Mouse (Mus musculus) adrenal gland, adult 2 months (tissue): ENCODE measurements at regions not wholly inside any gene's neighbourhood (a gene's known extent, or its start where the extent isn't known, plus 50 kb on each side); places are given as distances from the start of the nearest gene placed in this dataset.

Source experiments
- DNase-seq: peaks from one replicate; pipeline ENCODE4 v3.0.0; 2021

DNA sequence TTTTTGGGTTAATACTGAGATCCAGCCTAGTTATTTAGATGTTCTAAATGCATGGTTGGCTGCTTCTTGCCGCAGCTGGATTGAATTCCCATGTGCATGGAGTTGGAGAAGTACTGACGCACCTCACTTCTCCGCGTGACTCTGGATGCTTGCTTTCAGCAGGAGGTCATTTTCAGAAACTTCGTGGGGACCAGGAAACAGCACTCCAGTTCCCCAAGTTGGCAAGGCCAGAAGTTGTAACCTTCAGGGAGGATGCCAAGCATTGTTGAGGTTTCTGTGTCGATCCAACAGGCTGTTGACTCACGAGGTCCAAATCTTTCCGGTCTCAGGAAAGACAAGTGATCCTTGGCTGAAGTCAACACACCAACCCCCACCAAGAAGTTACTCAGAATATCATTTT lies 167.6 kb upstream of the Dpt start:
- peak; percentile 41 for DNase-seq

DNA sequence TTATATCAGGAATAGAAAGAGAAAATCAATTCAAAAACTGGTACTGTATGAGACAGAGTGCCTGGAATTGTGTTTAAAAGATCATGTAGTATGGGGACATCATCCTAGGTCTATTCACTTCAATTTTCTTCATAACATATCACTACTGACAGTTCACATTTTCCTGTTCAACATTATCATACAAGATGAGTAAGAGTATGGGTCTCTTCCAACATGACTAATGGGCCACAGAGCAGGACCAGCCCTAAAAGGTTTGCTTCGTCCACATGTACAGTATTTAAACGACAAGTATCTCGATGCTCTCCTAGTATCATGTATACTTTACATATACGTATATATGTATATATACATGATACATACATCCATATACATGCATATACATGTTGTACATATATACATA lies 164.8 kb upstream of the Atp1b1 start:
- DNase-seq: no peak

DNA sequence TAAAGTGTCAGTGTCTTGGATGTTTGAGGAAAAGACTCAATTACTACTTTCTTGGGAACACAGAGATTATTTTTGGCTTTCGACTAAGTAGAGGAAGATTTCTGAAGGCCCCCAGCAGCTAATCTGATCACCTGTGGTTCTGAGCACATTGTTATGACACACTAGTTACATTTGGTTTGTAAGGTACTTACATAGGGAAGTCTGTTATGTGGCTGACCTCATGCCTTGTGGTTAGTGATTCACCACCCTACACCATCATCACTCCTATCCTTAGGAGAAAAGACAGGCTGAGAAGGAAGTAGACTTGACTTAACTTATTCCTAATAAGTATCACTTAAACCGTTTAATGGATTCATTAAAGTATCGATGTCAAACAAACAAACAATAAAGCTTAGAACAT lies 164.3 kb upstream of the Atp1b1 start:
- no peak for DNase-seq

DNA sequence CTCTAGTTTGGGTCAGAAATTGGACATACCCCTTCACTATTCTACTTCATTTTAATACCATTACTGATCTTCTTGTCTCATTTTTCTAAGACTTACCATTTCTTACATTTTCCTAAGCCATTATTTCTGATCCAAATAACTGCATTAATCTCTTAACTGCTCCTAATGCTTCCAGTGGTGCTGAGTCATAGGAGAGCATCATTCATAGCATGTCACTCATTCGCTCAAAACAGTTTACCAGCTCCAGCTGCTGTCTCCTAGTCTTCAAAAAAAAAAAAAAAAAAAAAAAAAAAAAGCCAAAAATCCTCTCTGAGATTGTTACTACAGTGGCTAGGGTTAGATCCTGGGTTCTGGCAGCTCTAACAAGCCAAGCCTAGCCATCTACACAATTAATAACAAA lies 162.0 kb upstream of the Atp1b1 start:
- no peak for DNase-seq

DNA sequence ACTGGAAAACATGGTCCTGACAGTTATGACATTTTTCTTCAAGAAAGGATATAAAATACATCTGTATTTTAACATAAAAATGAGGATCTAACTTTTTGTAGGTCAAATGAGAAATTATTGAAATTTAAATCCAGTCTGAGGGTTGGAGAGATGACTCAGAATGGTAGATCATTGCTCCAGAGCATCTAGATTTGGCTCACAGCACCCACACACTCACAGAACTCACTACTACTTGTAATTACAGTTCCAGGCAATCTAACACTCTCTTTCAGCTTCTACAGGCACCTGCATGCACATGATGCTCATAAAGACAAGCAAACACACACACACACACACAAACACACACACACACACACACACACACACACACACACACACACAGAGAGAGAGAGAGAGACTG lies 159.7 kb upstream of the Atp1b1 start:
- no peak for DNase-seq

DNA sequence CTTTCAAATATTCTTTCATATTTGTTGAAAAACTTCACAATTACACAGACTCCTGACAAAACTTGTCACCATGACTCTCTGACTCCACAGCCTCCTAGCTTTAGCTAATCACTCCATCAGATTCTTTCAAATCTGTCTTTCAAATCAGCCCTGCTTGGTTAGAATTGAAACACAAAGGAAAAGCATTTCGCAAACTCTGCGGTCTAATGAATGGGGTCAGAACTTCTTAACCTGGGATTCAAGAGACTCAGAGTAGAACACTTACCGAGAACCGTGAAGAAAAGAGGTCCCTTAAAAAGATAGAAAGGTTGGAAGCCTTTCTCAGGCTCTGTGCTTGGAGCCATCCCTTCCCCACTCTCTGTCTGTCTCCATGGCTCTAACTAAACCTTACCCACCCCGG lies 148.9 kb upstream of the Atp1b1 start:
- no peak for DNase-seq

DNA sequence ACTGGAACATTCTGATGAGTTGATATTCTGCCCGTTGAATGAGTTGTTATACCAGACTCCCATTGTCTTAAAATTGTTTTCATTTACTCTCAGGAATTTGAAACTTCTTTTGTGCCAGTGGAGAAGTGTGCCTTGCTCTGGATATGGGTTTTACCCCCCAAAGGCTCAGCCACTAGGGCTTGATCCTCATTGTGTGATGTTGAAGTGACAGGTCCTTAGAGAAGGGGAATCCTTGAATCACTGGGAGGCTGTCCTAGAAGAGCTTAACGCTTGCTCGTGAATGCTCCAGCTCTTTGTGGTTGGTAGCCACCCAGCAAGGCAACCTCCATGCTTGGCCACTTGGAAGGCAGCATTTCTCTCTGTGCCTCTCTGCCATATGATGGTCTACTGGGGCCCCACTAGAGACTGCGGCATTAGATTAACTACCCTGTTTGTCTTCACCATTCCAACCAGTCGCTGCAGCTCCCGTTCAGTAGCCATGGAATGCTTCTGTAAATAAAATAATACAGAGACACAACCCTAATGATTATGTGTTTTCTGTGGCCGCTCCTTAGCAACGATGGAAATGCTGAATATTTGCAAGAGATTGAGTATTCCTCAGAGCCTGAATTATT lies 148.1 kb upstream of the Atp1b1 start:
- no peak for DNase-seq

DNA sequence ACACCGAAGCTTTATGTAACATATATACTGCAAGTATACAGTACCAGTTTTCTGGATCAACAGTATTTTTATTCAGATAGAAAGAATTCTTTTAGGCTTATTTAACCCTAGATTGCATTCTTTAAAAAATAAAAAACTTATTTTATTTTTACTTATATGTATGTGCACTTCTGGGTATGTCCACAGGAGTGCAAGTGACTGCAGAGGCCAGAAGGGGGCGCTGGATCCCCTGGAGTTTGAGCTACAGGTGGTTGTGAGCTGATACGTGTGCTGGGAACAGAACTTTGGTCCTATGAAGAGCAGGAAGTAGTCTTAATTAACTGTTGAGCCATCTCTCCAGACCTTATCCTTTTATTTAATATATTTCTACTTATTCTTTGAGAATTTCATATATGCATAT lies 145.3 kb upstream of the Atp1b1 start:
- no peak for DNase-seq

DNA sequence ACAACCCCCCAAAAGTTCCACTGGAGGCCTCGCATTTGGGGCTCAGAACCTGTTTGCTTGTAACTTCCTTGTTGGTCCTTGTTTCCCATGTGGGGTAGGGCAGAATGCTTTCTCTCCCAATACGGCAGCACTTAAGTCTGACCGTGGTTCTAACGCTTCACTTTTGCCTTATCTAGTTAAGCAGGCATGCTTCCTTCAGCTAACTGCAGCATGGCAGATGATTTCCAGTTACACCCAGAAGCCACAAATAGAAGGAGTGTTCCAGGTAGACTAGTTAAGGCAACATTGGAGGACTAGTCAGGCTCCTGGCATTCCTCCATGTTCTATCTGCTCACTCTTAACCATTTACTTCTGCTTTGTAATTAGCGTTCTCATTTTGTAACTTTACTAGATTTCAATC lies 144.4 kb upstream of the Atp1b1 start:
- no peak for DNase-seq

DNA sequence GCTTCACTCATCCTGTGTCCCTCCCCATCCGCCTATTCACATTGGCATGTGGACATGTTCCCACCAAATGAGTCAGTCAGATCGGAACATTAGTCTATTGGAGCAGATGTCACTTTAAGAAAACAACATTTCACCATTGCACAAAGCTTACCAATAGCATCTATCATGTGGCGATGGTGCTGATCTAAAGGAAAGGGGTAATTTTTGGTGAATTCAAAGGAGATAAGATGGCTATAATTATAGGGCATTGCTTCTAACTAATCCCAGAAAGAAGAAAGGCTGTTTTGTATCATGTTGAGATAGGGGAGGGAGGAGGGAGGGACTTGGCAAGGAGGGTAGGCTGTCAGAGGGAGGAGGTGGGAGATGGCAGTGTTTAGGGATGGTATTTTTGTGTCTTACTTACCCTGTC lies 132.1 kb upstream of the Atp1b1 start:
- DNase-seq: no peak

DNA sequence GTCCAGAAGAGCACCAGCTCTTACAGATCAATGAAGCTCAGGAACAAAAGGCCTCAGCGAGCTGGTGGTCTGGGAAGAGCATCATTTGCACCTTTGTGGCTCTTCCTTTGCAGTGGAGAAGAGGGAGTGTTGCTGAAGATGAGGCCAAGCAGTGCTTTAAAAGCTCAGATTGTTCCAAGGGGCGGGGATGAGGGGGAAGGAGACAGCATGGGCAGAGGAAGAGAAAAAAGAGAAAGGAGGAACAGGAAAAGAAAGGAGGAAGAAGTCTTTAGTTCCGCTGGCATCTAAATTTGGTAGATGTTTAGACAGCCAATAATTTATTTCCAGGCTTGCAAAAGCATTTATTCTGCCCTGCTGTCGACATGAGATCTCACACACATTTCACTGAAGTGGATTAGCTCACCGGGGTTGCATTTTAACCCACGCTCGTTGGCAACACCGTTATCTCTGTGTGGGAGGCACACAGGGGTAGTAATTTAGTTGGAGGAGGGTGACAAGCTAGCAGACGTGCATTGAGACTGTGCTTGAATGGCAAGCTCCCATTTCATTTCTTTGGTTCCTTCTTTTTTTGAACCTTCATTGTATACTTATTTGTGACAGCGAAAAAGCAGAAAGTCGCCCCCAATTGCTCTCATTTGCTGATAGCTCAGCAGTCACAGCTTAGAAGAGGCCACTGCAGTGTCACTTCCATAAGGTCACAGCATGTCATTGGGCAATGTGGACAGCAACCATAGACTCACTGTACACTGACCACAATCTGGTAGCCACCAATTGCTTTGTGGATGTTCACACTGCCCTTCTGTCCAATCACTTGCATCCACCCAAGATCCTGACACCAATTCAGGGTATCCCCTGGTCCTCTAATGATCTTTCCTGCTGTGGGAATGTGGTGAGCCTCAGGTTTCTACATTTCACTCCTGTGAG lies 128.2 kb upstream of the Atp1b1 start:
- DNase-seq: no peak

DNA sequence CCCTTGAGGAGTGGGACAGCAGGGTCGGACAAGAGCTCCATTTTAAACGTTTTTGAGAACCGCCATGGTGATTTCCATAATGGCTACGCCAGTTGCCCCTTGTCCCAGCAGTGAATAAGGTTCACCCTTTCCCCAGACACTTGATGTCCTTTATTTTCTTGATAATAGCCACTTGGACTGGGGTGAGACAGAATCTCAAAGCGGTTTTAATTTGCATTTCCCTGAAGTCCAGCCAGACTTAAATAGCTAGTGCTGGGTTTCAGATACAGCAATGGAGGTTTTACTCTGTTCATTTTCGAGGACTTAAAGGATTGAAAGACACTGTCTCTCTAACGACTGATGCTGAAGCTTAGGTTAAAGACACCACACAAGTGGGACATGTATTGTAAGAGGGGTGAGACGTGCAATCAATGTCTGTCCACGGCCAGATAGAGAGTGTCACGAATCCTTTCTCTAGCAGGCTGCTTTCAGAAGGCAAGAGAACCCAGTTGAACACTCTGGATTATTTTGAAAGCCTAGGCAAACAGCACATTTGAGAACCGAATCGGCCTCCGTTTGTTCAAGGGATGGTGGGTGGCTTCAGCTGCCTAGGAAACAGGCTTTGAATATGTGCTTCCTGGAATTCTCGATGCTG lies 118.8 kb upstream of the Atp1b1 start:
- no peak for DNase-seq

DNA sequence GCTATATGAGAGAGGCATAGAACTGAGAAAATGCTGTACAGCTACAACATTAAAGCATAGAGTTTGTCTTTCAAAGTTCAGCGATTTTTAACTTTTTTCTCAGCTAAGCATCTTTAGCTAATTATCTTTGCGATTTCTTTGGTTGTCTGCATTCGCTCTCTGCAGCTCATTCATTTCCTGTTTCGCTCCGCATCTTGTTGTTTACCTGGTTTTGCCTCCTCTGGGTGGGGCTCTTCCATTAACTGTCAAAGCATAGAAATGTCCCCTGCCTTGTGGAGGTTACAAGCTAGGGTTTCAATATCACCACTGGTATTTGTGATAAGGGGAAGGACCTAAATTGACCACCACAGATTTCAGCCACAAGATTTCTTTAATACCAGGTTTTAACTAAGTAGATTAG lies 115.5 kb upstream of the Atp1b1 start:
- DNase-seq: no peak

DNA sequence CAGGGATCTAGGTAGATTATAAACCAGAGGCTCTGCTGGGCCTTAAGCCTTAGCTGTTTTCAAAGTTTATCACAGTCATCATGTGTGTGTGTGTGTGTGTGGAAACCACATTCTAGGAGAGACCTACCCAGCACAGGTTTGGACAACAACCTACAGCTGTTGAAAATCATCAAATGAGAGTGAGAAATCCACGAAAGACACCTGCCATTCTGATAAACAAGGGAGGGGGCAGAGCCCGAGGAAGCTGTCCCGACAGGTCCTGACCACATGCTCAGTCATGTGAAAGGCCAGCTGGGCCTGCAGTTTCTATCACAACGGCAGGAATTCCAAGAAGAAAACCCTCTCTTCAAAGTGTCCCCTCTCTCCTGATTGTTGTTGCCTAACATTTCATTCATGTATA lies 114.0 kb upstream of the Atp1b1 start:
- no peak for DNase-seq

DNA sequence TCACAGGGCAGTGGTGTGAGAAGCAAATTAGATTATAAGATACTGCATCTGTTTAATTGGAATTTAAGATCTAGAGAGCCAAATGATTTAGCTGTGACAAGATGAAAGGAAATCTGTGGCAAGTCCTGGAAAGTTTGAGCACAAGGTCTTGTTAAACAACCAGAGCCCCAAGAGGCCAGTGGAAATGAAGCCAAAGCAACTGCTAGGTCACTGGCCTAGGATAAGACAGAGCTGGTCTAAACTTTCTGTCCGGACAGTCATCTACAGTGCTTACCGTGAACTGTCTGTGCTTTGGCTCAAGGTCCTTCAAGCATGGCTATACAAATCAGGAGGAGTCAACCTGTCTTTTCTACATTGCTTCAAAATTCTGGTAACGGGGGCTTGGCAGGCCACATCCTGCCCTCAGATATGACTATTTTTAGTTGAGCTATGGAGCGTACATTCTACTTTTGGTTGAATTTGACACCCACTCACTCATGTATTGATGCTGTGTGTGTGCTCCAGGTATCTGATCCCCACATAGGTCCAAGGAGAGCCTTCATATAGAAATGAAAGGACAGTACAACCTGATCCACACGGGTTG lies 113.4 kb upstream of the Atp1b1 start:
- no peak for DNase-seq

DNA sequence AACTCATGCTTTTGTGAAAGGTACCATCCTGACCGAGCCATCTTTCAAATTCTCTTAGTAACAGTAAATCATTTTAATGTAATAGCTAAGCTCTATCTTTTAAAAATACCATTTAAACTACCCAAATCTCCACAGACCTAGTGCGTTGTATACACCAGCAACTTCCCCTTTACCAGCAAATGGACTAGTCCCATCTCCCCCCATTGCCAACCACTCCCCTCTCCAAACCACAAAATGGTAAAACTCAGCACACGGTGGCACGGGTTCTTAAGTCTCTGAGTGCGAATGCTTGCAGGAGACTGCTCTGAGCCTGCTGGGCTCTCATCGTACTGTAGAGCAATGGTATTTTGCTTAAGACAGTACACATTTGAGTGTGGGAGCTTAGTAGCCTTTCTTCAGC lies 106.7 kb upstream of the Atp1b1 start:
- DNase-seq: no peak

DNA sequence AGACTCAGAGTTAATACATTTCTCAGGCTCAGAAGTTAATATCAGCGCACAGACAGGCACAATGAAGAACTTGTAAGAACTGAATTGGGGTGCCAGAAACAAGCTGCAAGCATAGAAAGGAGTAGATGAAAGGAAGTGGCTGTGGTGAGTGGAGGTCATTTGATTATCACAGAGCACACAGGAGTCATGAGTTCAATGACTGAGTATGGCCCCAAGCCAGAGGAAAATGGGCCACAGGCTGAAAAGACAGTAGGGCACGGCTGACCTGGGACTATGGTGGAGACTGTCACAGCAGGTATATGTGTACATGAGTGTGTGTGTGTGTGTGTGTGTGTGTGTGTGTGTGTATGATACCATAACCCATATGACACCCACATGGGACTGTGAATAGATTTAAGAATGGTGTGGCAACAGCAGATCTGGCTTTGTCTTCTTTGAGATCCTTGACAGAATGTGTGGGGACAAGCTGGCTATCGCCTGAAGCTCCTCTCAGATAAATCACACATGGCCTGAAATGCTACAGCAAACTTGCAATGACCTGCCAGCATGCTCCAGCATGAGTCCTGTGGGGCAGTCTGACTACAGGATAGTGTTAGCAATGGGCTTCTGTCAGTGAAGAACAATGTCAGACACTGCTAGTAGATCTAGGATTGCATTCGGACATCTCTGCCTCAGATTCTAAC lies 101.5 kb upstream of the Atp1b1 start:
- DNase-seq: peak; percentile 37

DNA sequence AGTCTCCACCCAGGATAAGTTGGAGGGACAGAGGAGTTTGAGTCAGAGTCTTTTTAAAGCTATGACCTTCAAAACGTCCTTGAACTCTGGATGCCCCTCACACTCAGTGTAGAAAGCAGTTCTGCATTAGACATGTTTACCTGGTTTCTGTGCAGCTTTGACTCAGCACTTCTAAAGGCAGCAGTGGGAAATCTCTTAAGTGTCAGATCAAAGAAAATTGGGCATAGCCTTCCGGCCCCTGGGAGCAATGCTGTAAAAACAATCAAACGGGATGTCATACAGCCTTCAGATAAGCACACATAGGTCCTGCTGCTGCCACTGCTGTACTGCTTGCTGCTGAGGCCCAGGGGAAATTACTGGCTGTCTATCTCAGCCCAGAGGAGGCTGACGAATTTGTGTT lies 94.5 kb upstream of the Atp1b1 start:
- DNase-seq: peak; percentile 39

DNA sequence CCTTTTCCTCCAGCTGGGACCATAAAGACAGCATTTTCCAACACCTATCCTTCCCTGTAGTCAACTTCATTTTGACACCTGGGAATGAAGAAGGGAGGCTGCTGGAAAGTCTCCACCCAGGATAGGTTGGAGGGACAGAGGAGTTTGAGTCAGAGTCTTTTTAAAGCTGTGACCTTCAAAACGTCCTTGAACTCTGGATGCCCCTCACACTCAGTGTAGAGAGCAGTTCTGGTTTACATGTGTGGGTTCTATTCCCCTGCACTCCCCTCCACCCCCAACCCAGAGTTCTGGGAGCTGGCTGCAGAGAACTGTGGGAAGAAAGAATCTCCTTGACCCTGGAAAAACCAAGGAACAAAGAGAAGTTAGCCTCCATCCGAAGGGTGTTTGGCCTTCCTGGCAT lies 92.9 kb upstream of the Atp1b1 start:
- no peak for DNase-seq

DNA sequence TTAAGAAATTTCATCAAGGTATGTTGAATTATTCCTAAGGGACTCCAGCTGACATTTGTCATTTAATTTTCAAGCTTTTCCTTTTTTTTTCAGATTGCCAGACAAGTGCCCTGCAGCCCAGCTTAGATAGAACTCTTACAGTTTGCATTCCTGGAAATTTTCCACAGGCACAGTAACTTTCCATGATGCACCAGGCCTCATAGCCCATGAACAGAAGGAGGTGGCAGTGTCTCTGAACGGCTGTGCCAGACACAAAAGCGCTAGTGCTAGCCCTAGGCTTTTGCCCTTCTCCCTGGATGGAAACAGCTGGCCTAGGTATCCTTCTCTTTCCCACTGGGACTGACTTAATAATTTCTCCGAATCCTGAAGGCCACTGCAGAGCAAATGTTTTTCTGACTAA lies 92.4 kb upstream of the Atp1b1 start:
- DNase-seq: peak; percentile 54

DNA sequence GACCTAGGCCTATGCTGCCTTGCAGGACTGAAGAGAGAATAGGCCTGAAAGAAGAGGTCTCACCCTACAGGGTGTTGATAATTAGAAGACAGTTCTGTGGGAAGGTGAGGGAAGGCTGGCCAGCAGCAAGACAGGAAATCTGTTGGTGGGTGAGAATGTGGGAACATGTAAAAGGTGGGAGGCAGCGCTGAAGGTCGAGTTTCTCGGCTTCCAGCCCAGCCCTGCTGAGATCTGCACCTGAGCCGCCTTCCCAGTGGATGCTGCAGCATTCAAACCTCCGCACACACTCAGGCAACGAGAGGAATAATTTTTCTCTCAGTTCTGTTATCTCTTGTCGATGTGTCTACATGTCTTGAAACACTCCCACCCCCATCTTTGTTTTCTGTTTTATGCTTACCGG lies 89.9 kb upstream of the Atp1b1 start:
- no peak for DNase-seq

DNA sequence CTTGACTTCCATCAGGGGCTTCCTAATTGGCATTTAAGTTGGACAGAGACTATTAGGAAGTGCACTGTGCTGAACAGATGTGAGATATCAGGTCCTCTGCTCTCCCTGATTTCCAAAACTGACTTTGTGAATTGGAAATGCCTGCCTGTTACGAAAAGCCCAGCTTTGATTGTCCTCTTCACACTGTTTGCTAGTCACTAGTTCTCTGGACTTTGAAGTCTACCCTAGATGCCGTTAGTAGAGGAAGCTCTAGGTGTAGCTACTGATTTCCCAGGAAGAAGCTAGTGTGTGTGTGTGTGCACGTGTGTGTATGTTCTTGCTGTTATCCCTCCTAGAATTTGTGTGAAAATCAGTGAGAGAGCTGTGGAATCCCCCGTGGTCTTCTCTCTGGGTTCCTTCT lies 87.7 kb upstream of the Atp1b1 start:
- no peak for DNase-seq
